Mouse (Mus musculus) splenic B cell, adult 2 months (primary cell): ENCODE measurements at regions not wholly inside any gene's neighbourhood (a gene's known extent, or its start where the extent isn't known, plus 50 kb on each side); places are given as distances from the start of the nearest gene placed in this dataset.

Source experiments
- DNase-seq: peaks from one replicate; pipeline ENCODE4 v3.0.0-alpha.2; 2011; ENCODE audit warnings: low read depth, low spot score
- H3K27me3 ChIP-seq: 2 replicates; pipeline ENCODE4 v1.6.1; 2012; ENCODE audit warnings: mild to moderate bottlenecking, low read length, moderate library complexity, mixed read lengths; ENCODE audit not compliant: control insufficient read depth, poor library complexity, insufficient read depth, severe bottlenecking
- H3K36me3 ChIP-seq: 2 replicates; pipeline ENCODE4 v1.6.1; 2012; ENCODE audit warnings: mild to moderate bottlenecking, low read length, moderate library complexity, mixed read lengths; ENCODE audit not compliant: control insufficient read depth, poor library complexity, insufficient read depth, severe bottlenecking

GRCm38 (mm10) chr7:37336851-37337531 lies 436.4 kb downstream of the Zfp536 start:
- H3K27me3 ChIP-seq: no peaks in the 10 kb centered on the region
- no peaks in the 10 kb centered on the region for H3K36me3 ChIP-seq
- no peak for DNase-seq

GRCm38 (mm10) chr7:37337616-37338015 lies 435.8 kb downstream of the Zfp536 start:
- no peak for DNase-seq
- Histone ChIP-seq H3K36me3 (no peaks in the 10 kb centered on the region), H3K27me3 (no peaks in the 10 kb centered on the region)

GRCm38 (mm10) chr7:37338067-37338501 lies 435.4 kb downstream of the Zfp536 start:
- no peak for DNase-seq
- Histone ChIP-seq H3K36me3 (no peaks in the 10 kb centered on the region), H3K27me3 (no peaks in the 10 kb centered on the region)

GRCm38 (mm10) chr7:37342613-37343012 lies 430.8 kb downstream of the Zfp536 start:
- no peaks in the 10 kb centered on the region for H3K36me3 ChIP-seq
- H3K27me3 ChIP-seq: no peaks in the 10 kb centered on the region
- DNase-seq: no peak

- Histone ChIP-seq H3K27me3 (no peaks in the 10 kb centered on the region), H3K36me3 (no peaks in the 10 kb centered on the region)
- no peak for DNase-seq
Observed at GRCm38 (mm10) chr7:37343021-37343593, 430.3 kb downstream of the Zfp536 start.

- no peaks in the 10 kb centered on the region for H3K36me3 ChIP-seq
- DNase-seq: no peak
Observed at GRCm38 (mm10) chr7:37343691-37344233, 429.7 kb downstream of the Zfp536 start.

GRCm38 (mm10) chr7:37346041-37346440 lies 427.4 kb downstream of the Zfp536 start:
- peak; percentile 38 for DNase-seq
- no peaks in the 10 kb centered on the region for H3K36me3 ChIP-seq
- no peaks in the 10 kb centered on the region for H3K27me3 ChIP-seq

More at GRCm38 (mm10) chr7:37343691-37344233, 429.7 kb downstream of the Zfp536 start:
- H3K27me3 ChIP-seq: no peaks in the 10 kb centered on the region

- no peaks in the 10 kb centered on the region for H3K27me3 ChIP-seq
- peak; percentile 80 for DNase-seq
- H3K36me3 ChIP-seq: no peaks in the 10 kb centered on the region
Observed at GRCm38 (mm10) chr7:37357647-37358395, 415.6 kb downstream of the Zfp536 start.

GRCm38 (mm10) chr7:37358492-37358891 lies 414.9 kb downstream of the Zfp536 start:
- Histone ChIP-seq H3K27me3 (no peaks in the 10 kb centered on the region), H3K36me3 (no peaks in the 10 kb centered on the region)
- DNase-seq: peak; percentile 8

- no peak for DNase-seq
- H3K36me3 ChIP-seq: no peaks in the 10 kb centered on the region
Observed at GRCm38 (mm10) chr7:37359473-37359872, 414.0 kb downstream of the Zfp536 start.

GRCm38 (mm10) chr7:37360171-37360570 lies 413.3 kb downstream of the Zfp536 start:
- Histone ChIP-seq H3K27me3 (no peaks in the 10 kb centered on the region), H3K36me3 (no peaks in the 10 kb centered on the region)
- peak; percentile 34 for DNase-seq

More at GRCm38 (mm10) chr7:37359473-37359872, 414.0 kb downstream of the Zfp536 start:
- H3K27me3 ChIP-seq: no peaks in the 10 kb centered on the region

GRCm38 (mm10) chr7:37361802-37362441 lies 411.5 kb downstream of the Zfp536 start:
- H3K27me3 ChIP-seq: no peaks in the 10 kb centered on the region
- no peaks in the 10 kb centered on the region for H3K36me3 ChIP-seq
- DNase-seq: no peak

GRCm38 (mm10) chr7:37362879-37363278 lies 410.6 kb downstream of the Zfp536 start:
- no peak for DNase-seq
- H3K27me3 ChIP-seq: no peaks in the 10 kb centered on the region
- H3K36me3 ChIP-seq: no peaks in the 10 kb centered on the region

GRCm38 (mm10) chr7:37363629-37364175 lies 409.7 kb downstream of the Zfp536 start:
- Histone ChIP-seq H3K36me3 (no peaks in the 10 kb centered on the region), H3K27me3 (no peaks in the 10 kb centered on the region)
- no peak for DNase-seq
